Mouse (Mus musculus) R1 (cell line): ENCODE measurements at regions not wholly inside any gene's neighbourhood (a gene's known extent, or its start where the extent isn't known, plus 50 kb on each side); places are given as distances from the start of the nearest gene placed in this dataset.

Experiments used
- DNase-seq: peaks from one replicate; pipeline ENCODE4 v3.0.0-alpha.2; 2018; ENCODE audit warnings: low read depth, low spot score

DNA sequence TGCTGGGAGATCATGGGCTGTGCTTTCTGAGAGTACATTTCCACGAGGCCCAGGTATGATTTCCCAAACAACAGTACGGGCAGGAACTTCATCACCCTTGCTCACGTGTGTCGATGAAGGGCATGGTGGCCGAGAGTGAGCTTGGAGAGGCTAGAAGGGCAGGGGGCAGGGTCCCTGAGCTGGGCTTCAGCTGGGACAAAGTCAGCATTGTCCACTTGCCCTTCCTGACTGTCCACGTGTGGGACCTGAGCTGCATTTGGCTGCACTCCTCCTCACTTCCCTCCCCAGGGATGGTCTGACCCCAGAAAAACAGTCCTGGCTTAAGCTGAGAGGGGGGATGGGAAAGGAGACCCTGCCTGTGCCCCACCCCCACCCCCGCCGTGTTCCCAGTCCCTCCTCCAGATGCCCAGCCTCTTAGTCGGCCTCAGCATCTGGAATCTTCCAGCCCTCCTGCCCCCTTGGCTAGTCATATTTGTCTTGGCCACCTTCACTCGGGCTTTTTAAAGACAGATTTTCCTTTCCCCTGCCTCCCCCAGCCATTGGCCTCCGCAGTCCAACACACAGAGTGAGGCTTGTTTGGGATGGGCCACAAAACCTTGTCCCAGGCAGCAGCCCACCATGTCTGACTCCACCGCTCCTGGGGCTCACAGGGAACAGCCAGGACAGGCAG, 58.6 kb downstream of the Isg20 start:
- DNase-seq: no peak

GRCm38 (mm10) chr7:78989751-78990206, 63.5 kb upstream of the Acan start:
- peak; percentile 39 for DNase-seq

DNA sequence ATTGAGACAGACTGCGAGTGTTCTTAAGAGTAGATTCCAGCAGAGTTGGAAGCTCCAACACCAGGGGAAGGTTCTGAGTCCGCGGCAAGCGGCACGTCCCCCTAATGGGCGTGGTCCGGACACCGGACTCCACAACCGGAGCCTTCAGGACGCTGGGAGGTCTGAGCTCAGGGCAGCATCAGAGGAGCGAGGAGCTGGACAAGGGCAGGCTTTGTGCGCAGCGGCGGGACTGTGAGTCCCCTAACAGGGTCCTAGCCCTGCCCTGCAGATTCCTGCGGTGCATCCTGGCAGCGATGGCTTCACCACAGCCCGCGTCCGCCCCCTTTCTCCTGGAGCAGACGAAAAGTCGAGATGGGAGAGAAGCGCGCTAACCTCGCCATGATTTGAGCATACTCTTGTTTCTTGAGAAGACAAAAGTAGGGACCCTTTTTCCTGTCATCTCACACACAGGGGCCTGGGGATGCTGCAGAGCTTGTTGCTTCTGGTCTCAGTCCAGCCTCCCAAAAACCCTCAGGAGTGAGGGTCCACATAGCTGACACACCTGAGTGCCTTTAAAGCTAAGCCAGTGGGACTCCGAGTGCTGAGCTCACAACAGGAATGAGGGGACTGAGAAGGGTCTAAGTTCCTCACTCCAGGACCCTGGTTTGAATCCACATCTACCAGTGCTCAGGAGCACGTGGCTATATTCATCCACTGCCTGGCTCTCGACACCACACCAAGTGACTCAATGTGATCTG, 62.8 kb upstream of the Acan start:
- DNase-seq: peak; percentile 36

DNA sequence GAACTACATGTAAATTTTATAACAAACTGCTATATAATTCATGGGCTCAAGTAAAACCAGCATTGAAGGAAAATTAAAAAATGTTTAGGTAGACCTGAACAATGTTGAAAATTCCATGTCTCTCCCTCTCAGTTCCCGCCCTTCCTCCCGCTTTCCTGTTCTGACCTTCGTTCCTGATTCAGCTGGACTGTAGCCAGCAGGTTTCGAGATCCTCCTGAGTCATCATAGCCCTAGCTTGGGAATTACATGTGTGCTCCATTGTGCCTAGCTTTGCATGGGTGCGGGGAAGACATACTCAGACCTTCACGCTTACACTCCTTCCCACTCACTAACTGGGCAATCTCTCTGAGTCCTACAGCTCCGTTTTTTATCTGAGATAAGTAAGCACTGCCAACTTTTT, 60.3 kb upstream of the Acan start:
- no peak for DNase-seq

DNA sequence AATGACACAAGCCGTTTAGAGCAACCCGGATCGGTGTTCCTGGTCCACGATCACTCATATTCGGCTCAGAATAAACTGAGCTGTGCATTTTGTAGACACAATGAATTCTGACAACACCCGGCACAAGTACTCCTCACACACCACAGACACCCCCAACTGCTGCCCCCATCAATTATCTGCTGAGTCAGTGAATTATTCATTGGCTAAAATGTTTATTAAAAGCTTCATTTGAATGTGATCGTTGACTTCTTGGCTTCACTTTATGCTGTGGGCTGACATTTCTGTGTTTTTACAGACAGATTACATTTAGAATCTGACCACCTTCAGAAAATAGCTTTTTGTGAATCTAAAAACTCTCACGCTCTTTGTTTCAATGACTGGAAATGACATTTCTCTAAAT, 59.1 kb upstream of the Acan start:
- DNase-seq: no peak

GRCm38 (mm10) chr7:78995034-78995433, 58.2 kb upstream of the Acan start:
- DNase-seq: no peak

GRCm38 (mm10) chr7:78995820-78996219, 57.5 kb upstream of the Acan start:
- DNase-seq: no peak
